Mouse (Mus musculus) erythroblast, embryonic 14.5 days (primary cell): ENCODE data around the gene Sec16a.

ENCODE experiments used
- GATA1 ChIP-seq: IDR thresholded peaks from 2 replicates; pipeline ENCODE4 v1.6.1; 2012; ENCODE audit warnings: low read length, inconsistent platforms, mixed read lengths
- TAL1 ChIP-seq: IDR thresholded peaks from 3 replicates; pipeline ENCODE4 v1.6.1; 2012; ENCODE audit warnings: low read length, inconsistent platforms, mixed read lengths

GRCm38 (mm10) chr2:26429851-26430250 is 15.2 kb downstream of the Sec16a start:
- TF ChIP-seq GATA1 = no peak
- TF ChIP-seq TAL1 = no peak
